28 mouse cellular contexts compared by ENCODE assay signal in the genomic region with DNA sequence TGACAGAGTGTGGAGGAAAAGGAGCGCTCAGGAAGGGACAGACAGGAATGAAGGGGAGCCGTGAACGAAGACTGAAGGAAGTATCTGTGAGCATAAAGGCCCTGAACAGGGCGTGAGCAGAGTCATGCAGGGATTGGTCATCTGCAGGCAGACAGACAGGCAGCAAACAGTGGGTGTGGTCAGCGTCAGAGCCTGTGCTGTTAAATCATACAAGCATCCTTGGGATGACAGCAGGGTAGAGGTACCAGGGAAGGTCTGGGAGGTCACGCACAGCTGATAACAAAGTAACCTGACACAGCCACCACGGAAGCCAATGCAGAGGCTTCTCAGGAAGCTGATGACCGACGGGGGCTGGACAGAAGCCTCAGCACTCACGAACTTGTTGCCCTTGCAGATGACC.
A peak's percentile ranks its signal among the peaks of the same experiment; 100 is the strongest.
DNase-seq lines count a peak whose midpoint lies in the region; ATAC-seq and TF ChIP-seq lines count a peak whose summit lies in the region.
"Had no signal": no experiment of that assay in that cellular context is flagged by ENCODE, and none has a peak within 500 bp of the region (broad histone marks: within the 10 kb centered on the region; RNA-seq: fewer than 3 reads in every experiment).

No protein-coding gene starts in this region.

- H3ac ChIP-seq in myocyte (ENCODE audit: control insufficient read depth, insufficient read length): no peak overlapping the region

- no peaks in the 10 kb centered on the region for H3K9me3 ChIP-seq in heart, embryonic 13.5 days
- H3K9me3 ChIP-seq: embryonic facial prominence, embryonic 13.5 days; forebrain, embryonic 10.5 days; forebrain, embryonic 15.5 days; hindbrain, embryonic 12.5 days; intestine, embryonic 15.5 days; limb, embryonic 12.5 days; midbrain, embryonic 12.5 days had no signal

- peak overlapping the region; percentile 38 for H3K4me2 ChIP-seq in heart, embryonic 13.5 days
- H3K4me2 ChIP-seq in myocyte (ENCODE audit: low read depth): peak overlapping the region; percentile 51
- H3K4me2 ChIP-seq: embryonic facial prominence, embryonic 13.5 days; forebrain, embryonic 15.5 days; hindbrain, embryonic 12.5 days; intestine, embryonic 15.5 days; limb, embryonic 12.5 days; midbrain, embryonic 12.5 days had no signal

- intact Hi-C loops in heart, postnatal 36 days (cut with DNase I): no loop called here

- no peaks in the 10 kb centered on the region for H3K27me3 ChIP-seq in heart, embryonic 13.5 days (replicated peaks)
- no peaks in the 10 kb centered on the region for H3K27me3 ChIP-seq in myocyte (ENCODE audit: control insufficient read depth, insufficient read depth, insufficient read length)
- H3K27me3 ChIP-seq: embryonic facial prominence, embryonic 13.5 days; forebrain, embryonic 15.5 days; hindbrain, embryonic 12.5 days; intestine, embryonic 15.5 days; limb, embryonic 12.5 days; midbrain, embryonic 12.5 days had no signal

- no peak for TF ChIP-seq POLR2A in myocyte (IDR thresholded peaks at IDR 0.05; ENCODE audit: insufficient read length, low read depth)

- ATAC-seq in frontal cortex, adult (ENCODE audit: low TSS enrichment): peak; percentile 83; the same call in 1 of the 2 replicates
- no peak for ATAC-seq in heart, embryonic 13.5 days (ENCODE audit: extremely low read depth, insufficient number of reproducible peaks, low FRiP score, low TSS enrichment)
- ATAC-seq: activated CD4-positive, CD25-positive, alpha-beta regulatory T cell, adult 4 months; forebrain, embryonic 15.5 days; hindbrain, postnatal 0 days; intestine, embryonic 15.5 days; liver, postnatal 0 days had no signal

- H3K9ac ChIP-seq in heart, embryonic 13.5 days: no peak overlapping the region
- H3K9ac ChIP-seq: embryonic facial prominence, embryonic 13.5 days; forebrain, embryonic 15.5 days; hindbrain, embryonic 12.5 days; intestine, embryonic 15.5 days; limb, embryonic 12.5 days; liver, postnatal 0 days; midbrain, embryonic 12.5 days had no signal

- H3K79me2 ChIP-seq in myocyte (ENCODE audit: control insufficient read depth, insufficient read depth): peaks cover 37% of the 10 kb centered on the region

- no peak for DNase-seq in frontal cortex, postnatal 14 days (ENCODE audit: low spot score in 2 of 2)
- no peak for DNase-seq in heart, postnatal 36 days
- peak; percentile 33 for DNase-seq in c-Kit-negative CD71-positive TER-119-positive erythroid progenitor cells, embryonic 14.5 days (ENCODE audit: low read depth, low spot score)
- no peak for DNase-seq in cerebellum, adult 8-10 months
- DNase-seq: adrenal gland, postnatal 25 days; B cell, adult 2 months; cerebellum, adult 9-10 months; cerebellum, postnatal 36 days; kidney, adult 2 months; kidney, postnatal 36 days; liver, postnatal 0 days; lung, postnatal 36 days; right cerebral cortex, postnatal 14 days; thymus, postnatal 14 days had no signal

- H3K4me3 ChIP-seq in heart, embryonic 13.5 days: no peak overlapping the region
- no peak overlapping the region for H3K4me3 ChIP-seq in myocyte
- H3K4me3 ChIP-seq: embryonic facial prominence, embryonic 13.5 days; forebrain, embryonic 10.5 days; forebrain, embryonic 15.5 days; hindbrain, embryonic 12.5 days; intestine, embryonic 15.5 days; layer of hippocampus, adult 2 months; left cerebral cortex, adult 2 months; limb, embryonic 12.5 days; midbrain, embryonic 12.5 days had no signal

- 17% methylated on average over 10 of the region's 10 CpGs for WGBS in heart, embryonic 13.5 days

- H3K4me1 ChIP-seq in heart, embryonic 13.5 days: peaks cover 35% of the 10 kb centered on the region
- H3K4me1 ChIP-seq: embryonic facial prominence, embryonic 13.5 days; forebrain, embryonic 15.5 days; intestine, embryonic 15.5 days; limb, embryonic 12.5 days; midbrain, embryonic 12.5 days had no signal

- H3K36me3 ChIP-seq in heart, embryonic 13.5 days: peaks cover 13% of the 10 kb centered on the region
- H3K36me3 ChIP-seq in myocyte (ENCODE audit: control insufficient read depth, insufficient read depth): peaks cover 6% of the 10 kb centered on the region
- H3K36me3 ChIP-seq: forebrain, embryonic 15.5 days; hindbrain, embryonic 12.5 days; intestine, embryonic 15.5 days; limb, embryonic 12.5 days; midbrain, embryonic 12.5 days had no signal

- no peak overlapping the region for H3K27ac ChIP-seq in heart, embryonic 13.5 days (replicated peaks)
- H3K27ac ChIP-seq: embryonic facial prominence, embryonic 13.5 days; forebrain, embryonic 10.5 days; forebrain, embryonic 15.5 days; hindbrain, embryonic 12.5 days; hindbrain, postnatal 0 days; intestine, embryonic 15.5 days; layer of hippocampus, adult 2 months; left cerebral cortex, adult 2 months; limb, embryonic 12.5 days; midbrain, embryonic 12.5 days had no signal

TF ChIP-seq in myocyte, 11 proteins besides CTCF, POLR2A, EP300 and RAD21:
- TF ChIP-seq MAX (IDR thresholded peaks at IDR 0.05; ENCODE audit: low read depth) (no peak), REST (IDR thresholded peaks at IDR 0.05; ENCODE audit: insufficient read depth, insufficient read length) (no peak), TCF12 (IDR thresholded peaks at IDR 0.05; ENCODE audit: insufficient read depth, poor library complexity, severe bottlenecking) (no peak), MYOG (IDR thresholded peaks at IDR 0.05; ENCODE audit: control insufficient read depth in 1 of 3, insufficient read depth in 1 of 3, insufficient read length in 2 of 3, low read depth in 2 of 3) (no peak), TCF3 (IDR thresholded peaks at IDR 0.05; ENCODE audit: insufficient read length, low read depth) (no peak), CEBPB (IDR thresholded peaks at IDR 0.05; ENCODE audit: insufficient read depth, poor library complexity, severe bottlenecking) (no peak), E2F4 (IDR thresholded peaks at IDR 0.05; ENCODE audit: insufficient read depth) (no peak), USF1 (IDR thresholded peaks at IDR 0.05; ENCODE audit: low read depth) (no peak), MYOD1 (IDR thresholded peaks at IDR 0.05; ENCODE audit: control insufficient read depth in 1 of 3, insufficient read length in 2 of 3, low read depth in 2 of 3) (no peak), POLR2AphosphoS2 (IDR thresholded peaks at IDR 0.05; ENCODE audit: insufficient read length, low read depth) (no peak), SRF (IDR thresholded peaks at IDR 0.05; ENCODE audit: control insufficient read depth, insufficient read length, low read depth) (no peak)
